Mouse (Mus musculus) B cell, adult 62 days (primary cell): Measurements from ENCODE around the gene Smim17. TPM values are rescaled to one million over a fixed set of nuclear protein-coding genes. Genes with fewer than 3 reads are reported as not detected.

Experiments
- total RNA-seq: library from RNA; stranded (reverse); gene quantifications from 4 replicates; pipeline ENCODE4 v1.2.4, GENCODE M21; 2023

Gene Smim17
- 1.2 TPM in 1 of 4 replicates, not detected in the others for total RNA-seq

GRCm38 (mm10) chr7:6397996-6398975 lies at the start of gene Smim17:
TSS of gene Smim17 (plus strand) at chr7:6398715.

GRCm38 (mm10) chr7:6363047-6363488 lies 35.4 kb upstream of the Smim17 start, which contains the start of gene Zfp78:
TSS of gene Zfp78 (plus strand) at chr7:6363280.

GRCm38 (mm10) chr7:6383044-6383455 lies 15.5 kb upstream of the Smim17 start, which contains the start of gene Zfp28:
TSS of gene Zfp28 (plus strand) at chr7:6383295.

GRCm38 (mm10) chr7:6410043-6410442 lies 11.5 kb downstream of the Smim17 start, which contains the start of gene Gm20715:
TSS of gene Gm20715 (plus strand) at chr7:6410277.

GRCm38 (mm10) chr7:6438388-6438787 lies 39.9 kb downstream of the Smim17 start, which contains the start of gene Olfr1344:
TSS of gene Olfr1344 (plus strand) at chr7:6438688.

GRCm38 (mm10) chr7:6455868-6456267 lies 57.4 kb downstream of the Smim17 start, which contains the start of gene Olfr1336:
TSS of gene Olfr1336 (plus strand) at chr7:6456168.

GRCm38 (mm10) chr7:6466951-6467350 lies 68.4 kb downstream of the Smim17 start, which contains the start of gene Olfr1346:
TSS of gene Olfr1346 (plus strand) at chr7:6467101.

Other genes starting within 250 kb of the Smim17 start
- 28.4 to 46.4 TPM (median 39.7 TPM) in 4 replicates for gene Zfp787, start 242.7 kb upstream of the Smim17 start, total RNA-seq
- 18.7 to 33.8 TPM (median 27.6 TPM) in 4 replicates for gene Zfp444, start 226.5 kb upstream of the Smim17 start, total RNA-seq
- gene Galp, start 201.6 kb upstream of the Smim17 start, total RNA-seq, result not detected in 4 replicates
- not detected in 4 replicates for gene Zscan5b, start 176.4 kb upstream of the Smim17 start, total RNA-seq
- not detected in 4 replicates for gene Epp13, start 146.0 kb upstream of the Smim17 start, total RNA-seq
- 9.2 to 14.2 TPM (median 10.2 TPM) in 4 replicates for gene Zfp667, start 112.1 kb upstream of the Smim17 start, total RNA-seq
- gene Zfp583, start 67.4 kb upstream of the Smim17 start, total RNA-seq, result 1.1 to 4.4 TPM (median 1.3 TPM) in 4 replicates
- gene Gm3854, start 55.0 kb upstream of the Smim17 start, total RNA-seq, result 0.25 to 0.63 TPM (median 0.53 TPM) in 4 replicates
- gene Zfp78, start 35.4 kb upstream of the Smim17 start, total RNA-seq, result 1.3 to 2.5 TPM (median 1.9 TPM) in 4 replicates
- gene Zfp28, start 15.4 kb upstream of the Smim17 start, total RNA-seq, result 3.2 to 7.0 TPM (median 5.5 TPM) in 4 replicates
- gene Gm20715, start 11.6 kb downstream of the Smim17 start, total RNA-seq, result not detected in 4 replicates
- not detected in 4 replicates for gene Olfr1344, start 40.0 kb downstream of the Smim17 start, total RNA-seq
- not detected in 4 replicates for gene Olfr1336, start 57.5 kb downstream of the Smim17 start, total RNA-seq
- not detected in 4 replicates for gene Olfr1346, start 68.4 kb downstream of the Smim17 start, total RNA-seq
- not detected in 4 replicates for gene Olfr5, start 88.2 kb downstream of the Smim17 start, total RNA-seq
- not detected in 4 replicates for gene Olfr1347, start 101.0 kb downstream of the Smim17 start, total RNA-seq
- not detected in 4 replicates for gene Olfr1348, start 110.0 kb downstream of the Smim17 start, total RNA-seq
- gene Olfr1349, start 124.2 kb downstream of the Smim17 start, total RNA-seq, result not detected in 4 replicates
- not detected in 4 replicates for gene Olfr1350, start 166.1 kb downstream of the Smim17 start, total RNA-seq